Mouse (Mus musculus) erythroblast, embryonic 14.5 days (primary cell): ENCODE measurements around the gene Birc3. TPM values are rescaled to one million over a fixed set of nuclear protein-coding genes. Genes with fewer than 3 reads are reported as not detected.

ENCODE experiments used
- H3K27me3 ChIP-seq: 2 replicates; pipeline ENCODE4 v1.6.1; 2012; ENCODE audit warnings: inconsistent platforms; ENCODE audit not compliant: control insufficient read depth
- H3K36me3 ChIP-seq: 2 replicates; pipeline ENCODE4 v1.6.1; 2012; ENCODE audit warnings: mild to moderate bottlenecking, inconsistent platforms; ENCODE audit not compliant: control insufficient read depth
- H3K4me1 ChIP-seq: 2 replicates; pipeline ENCODE4 v1.6.1; 2012; ENCODE audit warnings: inconsistent platforms; ENCODE audit not compliant: control insufficient read depth
- H3K4me3 ChIP-seq: replicated peaks from 2 replicates; pipeline ENCODE3; 2012; ENCODE audit warnings: moderate library complexity, mild to moderate bottlenecking, inconsistent platforms
- H3K9me3 ChIP-seq: 2 replicates; pipeline ENCODE4 v1.6.1; 2012; ENCODE audit warnings: low read length, inconsistent platforms, mixed read lengths; ENCODE audit not compliant: control insufficient read depth
- GATA1 ChIP-seq: IDR thresholded peaks from 2 replicates; pipeline ENCODE4 v1.6.1; 2012; ENCODE audit warnings: low read length, inconsistent platforms, mixed read lengths
- TAL1 ChIP-seq: IDR thresholded peaks from 3 replicates; pipeline ENCODE4 v1.6.1; 2012; ENCODE audit warnings: low read length, inconsistent platforms, mixed read lengths
- polyA plus RNA-seq: library from polyadenylated mRNA; stranded (reverse); fragments of >175 nt; gene quantifications from 2 replicates; pipeline ENCODE4 v1.2.3, GENCODE M21; 2012

Birc3 gene
- polyA plus RNA-seq, 1 experiment, result 0.09 TPM

DNA sequence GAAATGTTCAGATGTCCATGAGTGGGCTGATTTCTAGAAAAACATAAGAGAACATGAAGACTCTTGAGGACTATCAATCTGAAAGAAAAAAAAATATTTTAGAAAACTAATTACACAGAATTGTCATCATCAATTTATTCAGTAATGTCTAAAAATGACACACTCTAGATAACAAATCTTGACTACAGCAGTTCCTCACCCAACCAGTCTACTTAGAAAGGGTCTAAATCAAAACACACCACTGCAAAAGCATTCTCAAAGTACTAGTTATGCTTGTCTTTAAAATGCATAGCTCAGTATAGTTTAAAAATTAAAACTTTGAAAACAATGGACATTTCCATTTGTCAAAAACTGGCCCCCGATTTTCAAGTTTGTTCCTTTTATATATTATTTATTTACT is 37.7 kb downstream of the Birc3 start:
- Histone ChIP-seq H3K36me3 (peaks cover 31% of the 10 kb centered on the region), H3K4me3 (peak overlapping the region; percentile 94), H3K4me1 (peaks cover 53% of the 10 kb centered on the region), H3K27me3 (no peaks in the 10 kb centered on the region), H3K9me3 (no peaks in the 10 kb centered on the region)
- no peak for TF ChIP-seq TAL1
- no peak for TF ChIP-seq GATA1

GRCm38 (mm10) chr9:7833421-7833820 is 39.6 kb downstream of the Birc3 start:
- H3K4me3 ChIP-seq, result peak overlapping the region; percentile 24
- H3K36me3 ChIP-seq, result peaks cover 33% of the 10 kb centered on the region
- TF ChIP-seq TAL1 (no peak), GATA1 (no peak)
- H3K9me3 ChIP-seq, result no peaks in the 10 kb centered on the region
- H3K27me3 ChIP-seq, result no peaks in the 10 kb centered on the region
- peaks cover 67% of the 10 kb centered on the region for H3K4me1 ChIP-seq

GRCm38 (mm10) chr9:7829531-7830528 is 43.2 kb downstream of the Birc3 start:
- Histone ChIP-seq H3K9me3 (no peaks in the 10 kb centered on the region), H3K4me3 (peak overlapping the region; percentile 47), H3K4me1 (peaks cover 79% of the 10 kb centered on the region), H3K36me3 (peaks cover 52% of the 10 kb centered on the region), H3K27me3 (no peaks in the 10 kb centered on the region)
- TF ChIP-seq GATA1 (no peak), TAL1 (no peak; the same call in 2 of the 3 replicates)

DNA sequence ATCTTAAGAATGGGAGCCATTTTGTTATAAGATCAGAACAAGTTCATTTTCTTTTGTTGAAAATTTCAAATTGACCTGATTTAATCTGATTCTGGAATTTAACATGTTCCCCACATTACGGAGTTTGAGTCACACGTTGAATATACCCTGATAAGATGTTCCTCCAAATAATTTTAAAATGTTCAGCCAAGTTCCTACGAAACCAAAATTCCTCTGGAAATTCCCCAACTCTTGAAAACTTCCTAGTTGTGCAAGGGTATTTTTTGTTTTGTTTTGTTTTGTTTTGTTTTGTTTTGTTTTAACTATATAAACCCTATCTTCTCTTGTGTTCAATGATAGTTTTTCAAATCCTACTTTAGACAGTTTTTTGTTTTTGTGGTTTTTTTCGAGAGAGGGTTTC is 44.3 kb downstream of the Birc3 start:
- peaks cover 47% of the 10 kb centered on the region for H3K36me3 ChIP-seq
- peaks cover 72% of the 10 kb centered on the region for H3K4me1 ChIP-seq
- no peaks in the 10 kb centered on the region for H3K27me3 ChIP-seq
- no peak for TF ChIP-seq GATA1
- no peak for TF ChIP-seq TAL1
- H3K9me3 ChIP-seq, result no peaks in the 10 kb centered on the region
- no peak overlapping the region for H3K4me3 ChIP-seq

GRCm38 (mm10) chr9:7824916-7825315 is 48.1 kb downstream of the Birc3 start:
- Histone ChIP-seq H3K9me3 (no peaks in the 10 kb centered on the region), H3K36me3 (peaks cover 61% of the 10 kb centered on the region), H3K27me3 (no peaks in the 10 kb centered on the region), H3K4me1 (peaks cover 45% of the 10 kb centered on the region), H3K4me3 (no peak overlapping the region)
- no peak for TF ChIP-seq TAL1
- no peak for TF ChIP-seq GATA1

DNA sequence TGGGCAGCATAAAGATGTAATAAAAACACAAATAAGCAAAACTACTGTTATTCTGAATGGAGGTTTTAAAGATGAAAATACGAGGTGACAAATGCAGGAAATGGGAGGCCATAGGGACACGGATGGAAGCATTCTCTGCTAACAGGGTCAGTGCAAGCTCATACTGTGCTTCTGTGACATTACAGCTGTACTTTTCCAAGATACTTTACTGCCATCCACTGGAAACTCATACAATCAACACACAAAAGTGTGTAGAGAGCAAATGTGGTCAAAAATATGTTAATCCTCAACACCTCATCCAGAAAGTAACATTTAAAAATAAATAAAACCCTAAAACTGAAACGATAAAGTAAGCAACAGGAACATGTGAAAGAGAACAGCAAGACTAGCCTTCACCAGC is 50.2 kb downstream of the Birc3 start:
- H3K27me3 ChIP-seq, result no peaks in the 10 kb centered on the region

GRCm38 (mm10) chr9:7805101-7805506 is 67.9 kb downstream of the Birc3 start:
- Histone ChIP-seq H3K4me3 (peak overlapping the region; percentile 52), H3K27me3 (no peaks in the 10 kb centered on the region), H3K4me1 (peaks cover 4% of the 10 kb centered on the region), H3K9me3 (no peaks in the 10 kb centered on the region), H3K36me3 (no peaks in the 10 kb centered on the region)
- TF ChIP-seq GATA1 (no peak), TAL1 (no peak)

More for the DNA sequence above, 50.2 kb downstream of the Birc3 start:
- Histone ChIP-seq H3K36me3 (peaks cover 75% of the 10 kb centered on the region), H3K4me3 (no peak overlapping the region), H3K9me3 (no peaks in the 10 kb centered on the region), H3K4me1 (peaks cover 27% of the 10 kb centered on the region)
- TF ChIP-seq TAL1 (no peak), GATA1 (no peak)

Other genes starting within 250 kb of the Birc3 start
- gene Mmp20, start 245.0 kb downstream of the Birc3 start, polyA plus RNA-seq, result not detected in 2 replicates
- not detected in 2 replicates for gene Mmp7, start 181.1 kb downstream of the Birc3 start, polyA plus RNA-seq
- gene Tmem123, start 109.1 kb downstream of the Birc3 start, polyA plus RNA-seq, result 0.63 and 0.96 TPM in 2 replicates
- gene Birc2, start 36.1 kb downstream of the Birc3 start, polyA plus RNA-seq, result 0.09 and 0.47 TPM in 2 replicates
- not detected in 2 replicates for gene Yap1, start 131.4 kb upstream of the Birc3 start, polyA plus RNA-seq
- 0.29 and 0.34 TPM in 2 replicates for gene Cfap300, start 169.6 kb upstream of the Birc3 start, polyA plus RNA-seq